Mouse (Mus musculus): ENCODE data around the gene Commd1.

- TF ChIP-seq CTCF (IDR thresholded peaks at IDR 0.05; ENCODE audit: low read depth, low read length) (no peak), EP300 (IDR thresholded peaks at IDR 0.05; ENCODE audit: insufficient read depth, low read depth, low read length) (no peak)
Measured at GRCm38 (mm10) chr11:22902923-22903322, 79.3 kb downstream of the Commd1 start.
